Mouse (Mus musculus): Measurements from ENCODE around the gene Arrdc3. TPM values are rescaled to one million over a fixed set of nuclear protein-coding genes. Genes with fewer than 3 reads are reported as not detected.

The Arrdc3 gene
- polyA plus RNA-seq, 1 experiment: 13.8 TPM

GRCm38 (mm10) chr13:80883649-80884376, 629 bp downstream of the Arrdc3 start:
- Histone ChIP-seq H3K27ac (ENCODE audit: insufficient read depth, low read length) (peak overlapping the region; percentile 73; the same call in 1 of the 2 replicates), H3K4me1 (ENCODE audit: control insufficient read depth, insufficient read depth, insufficient read length) (no peaks in the 10 kb centered on the region; the same call in 1 of the 2 replicates), H3K36me3 (ENCODE audit: control insufficient read depth, insufficient read depth, low read length) (peaks cover 4% of the 10 kb centered on the region; the same call in 1 of the 2 replicates), H3K27me3 (ENCODE audit: control insufficient read depth, insufficient read depth, low read length) (no peaks in the 10 kb centered on the region), H3K4me3 (ENCODE audit: extremely low read depth, insufficient read depth, insufficient read length) (peak overlapping the region; percentile 94)
- TF ChIP-seq POLR2A (IDR thresholded peaks at IDR 0.05; ENCODE audit: low read depth, low read length): no peak
- no peak for TF ChIP-seq CTCF (IDR thresholded peaks at IDR 0.05; ENCODE audit: extremely low read depth, insufficient read depth, insufficient read length, insufficient replicate concordance)
- under 1% methylated on average over 23 of the region's 23 CpGs for WGBS
- peak in 1 of 2 experiments; percentile 21 for DNase-seq (ENCODE audit: low read depth in 1 of 2, low spot score in 2 of 2)

GRCm38 (mm10) chr13:80884377-80884983, 1.3 kb downstream of the Arrdc3 start:
- under 1% methylated on average over 15 of the region's 15 CpGs for WGBS
- H3K27me3 ChIP-seq (ENCODE audit: control insufficient read depth, insufficient read depth, low read length): no peaks in the 10 kb centered on the region
- H3K27ac ChIP-seq (ENCODE audit: insufficient read depth, low read length): peak overlapping the region; percentile 54
- peak; percentile 36 to 67 for DNase-seq (ENCODE audit: low read depth in 1 of 2, low spot score in 2 of 2)
- TF ChIP-seq CTCF (IDR thresholded peaks at IDR 0.05; ENCODE audit: extremely low read depth, insufficient read depth, insufficient read length, insufficient replicate concordance) (no peak), POLR2A (IDR thresholded peaks at IDR 0.05; ENCODE audit: low read depth, low read length) (no peak)
- peak overlapping the region; percentile 94 for H3K4me3 ChIP-seq (ENCODE audit: extremely low read depth, insufficient read depth, insufficient read length)
- H3K36me3 ChIP-seq (ENCODE audit: control insufficient read depth, insufficient read depth, low read length): peaks cover 5% of the 10 kb centered on the region; the same call in 1 of the 2 replicates
- H3K4me1 ChIP-seq (ENCODE audit: control insufficient read depth, insufficient read depth, insufficient read length): no peaks in the 10 kb centered on the region; the same call in 1 of the 2 replicates

- no peak for TF ChIP-seq CTCF (IDR thresholded peaks at IDR 0.05; ENCODE audit: extremely low read depth, insufficient read depth, insufficient read length, insufficient replicate concordance)
- peak; percentile 20; the same call in 1 of the 2 replicates for TF ChIP-seq POLR2A (IDR thresholded peaks at IDR 0.05; ENCODE audit: low read depth, low read length)
- WGBS: under 1% methylated on average over 47 of the region's 47 CpGs
- peak overlapping the region; percentile 100 for H3K27ac ChIP-seq (ENCODE audit: insufficient read depth, low read length)
- H3K4me3 ChIP-seq (ENCODE audit: extremely low read depth, insufficient read depth, insufficient read length): peak overlapping the region; percentile 94
- peak; percentile 92 for DNase-seq (ENCODE audit: low read depth in 1 of 2, low spot score in 2 of 2)
- H3K4me1 ChIP-seq (ENCODE audit: control insufficient read depth, insufficient read depth, insufficient read length): no peaks in the 10 kb centered on the region; the same call in 1 of the 2 replicates
- H3K36me3 ChIP-seq (ENCODE audit: control insufficient read depth, insufficient read depth, low read length): peaks cover 9% of the 10 kb centered on the region
- H3K27me3 ChIP-seq (ENCODE audit: control insufficient read depth, insufficient read depth, low read length): no peaks in the 10 kb centered on the region
Measured at GRCm38 (mm10) chr13:80885103-80885833, 2.1 kb downstream of the Arrdc3 start.

DNA sequence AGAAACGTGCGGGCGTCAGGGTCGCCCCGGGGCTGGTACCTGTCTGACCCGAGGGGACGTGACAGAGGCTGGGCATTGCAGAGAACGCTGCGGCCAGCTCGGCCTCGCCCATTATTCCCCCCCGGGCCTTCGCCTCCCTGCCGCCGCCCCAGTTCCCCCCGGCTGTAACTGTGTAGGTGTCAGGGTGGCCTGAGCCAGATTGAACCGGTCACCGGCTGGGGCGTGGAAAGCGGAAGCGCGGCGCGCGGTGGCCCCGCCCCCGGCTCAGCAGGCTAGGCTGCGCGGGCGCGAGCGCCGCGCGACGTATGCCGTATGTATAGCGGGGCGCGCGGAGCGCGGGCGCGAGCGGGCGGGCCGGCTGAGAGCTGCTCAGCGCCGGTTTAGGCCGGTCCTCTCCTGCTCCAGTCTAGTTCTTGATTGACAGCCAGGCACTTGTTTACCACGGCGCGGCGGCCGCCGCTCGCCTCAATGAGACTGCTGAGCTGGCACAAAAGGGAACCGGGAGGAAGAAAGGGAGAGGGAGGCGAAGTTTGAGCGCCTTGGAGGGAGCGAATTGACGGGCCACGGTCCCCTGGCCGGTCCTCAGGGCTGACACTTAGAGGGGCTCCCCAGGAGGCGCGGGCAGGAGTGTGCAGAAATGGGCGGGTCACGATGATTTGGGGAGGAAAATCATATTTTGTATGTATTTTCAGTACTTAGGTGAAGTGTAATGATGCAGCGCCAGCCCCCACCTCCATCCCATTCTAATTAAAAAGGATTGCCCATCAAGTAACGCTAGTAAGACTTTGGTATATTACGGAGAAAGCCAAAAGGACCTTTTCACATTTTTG, 2.9 kb downstream of the Arrdc3 start:
- no peak for TF ChIP-seq CTCF (IDR thresholded peaks at IDR 0.05; ENCODE audit: extremely low read depth, insufficient read depth, insufficient read length, insufficient replicate concordance)
- peak; percentile 3; the same call in 1 of the 2 replicates for TF ChIP-seq POLR2A (IDR thresholded peaks at IDR 0.05; ENCODE audit: low read depth, low read length)

GRCm38 (mm10) chr13:80886664-80887210, 3.6 kb downstream of the Arrdc3 start:
- TF ChIP-seq POLR2A (IDR thresholded peaks at IDR 0.05; ENCODE audit: low read depth, low read length) (no peak), CTCF (IDR thresholded peaks at IDR 0.05; ENCODE audit: extremely low read depth, insufficient read depth, insufficient read length, insufficient replicate concordance) (no peak)
- no peaks in the 10 kb centered on the region for H3K27me3 ChIP-seq (ENCODE audit: control insufficient read depth, insufficient read depth, low read length)
- peak overlapping the region; percentile 100 for H3K27ac ChIP-seq (ENCODE audit: insufficient read depth, low read length)
- no peaks in the 10 kb centered on the region; the same call in 1 of the 2 replicates for H3K4me1 ChIP-seq (ENCODE audit: control insufficient read depth, insufficient read depth, insufficient read length)
- peak overlapping the region; percentile 94 for H3K4me3 ChIP-seq (ENCODE audit: extremely low read depth, insufficient read depth, insufficient read length)
- DNase-seq (ENCODE audit: low read depth in 1 of 2, low spot score in 2 of 2): no peak
- H3K36me3 ChIP-seq (ENCODE audit: control insufficient read depth, insufficient read depth, low read length): peaks cover 16% of the 10 kb centered on the region
- 18% methylated on average over 6 of the region's 6 CpGs for WGBS

More for the DNA sequence above, 2.9 kb downstream of the Arrdc3 start:
- DNase-seq (ENCODE audit: low read depth in 1 of 2, low spot score in 2 of 2): peak; percentile 95 to 96
- Histone ChIP-seq H3K4me1 (ENCODE audit: control insufficient read depth, insufficient read depth, insufficient read length) (no peaks in the 10 kb centered on the region; the same call in 1 of the 2 replicates), H3K27me3 (ENCODE audit: control insufficient read depth, insufficient read depth, low read length) (no peaks in the 10 kb centered on the region), H3K36me3 (ENCODE audit: control insufficient read depth, insufficient read depth, low read length) (peaks cover 13% of the 10 kb centered on the region), H3K4me3 (ENCODE audit: extremely low read depth, insufficient read depth, insufficient read length) (peak overlapping the region; percentile 94), H3K27ac (ENCODE audit: insufficient read depth, low read length) (peak overlapping the region; percentile 100)
- WGBS: under 1% methylated on average over 72 of the region's 72 CpGs
